Mouse (Mus musculus) inflammation-experienced regulatory T-cells, adult 16 weeks (primary cell): ENCODE data around the gene Sgo1. TPM values are rescaled to one million over a fixed set of nuclear protein-coding genes. Genes with fewer than 3 reads are reported as not detected.

Experiments
- polyA plus RNA-seq: library from polyadenylated mRNA; unstranded; fragments of 100-300 nt; shearing (Covaris generic); gene quantifications from one replicate; pipeline ENCODE4 v1.2.1, GENCODE M21; 2017

The Sgo1 gene
- polyA plus RNA-seq: 4.1 TPM

GRCm38 (mm10) chr17:53688877-53689802 is at the start of gene Sgo1:
Gene Sgo1 (minus strand): TSS chr17:53689333.

Other genes starting within 250 kb of the Sgo1 start
- 0.12 TPM for gene Efhb, start 226.0 kb downstream of the Sgo1 start, polyA plus RNA-seq
- gene Rab5a, start 210.1 kb downstream of the Sgo1 start, polyA plus RNA-seq: 18.1 TPM
- gene Pp2d1, start 149.9 kb downstream of the Sgo1 start, polyA plus RNA-seq: 0.50 TPM
- gene Kat2b, start 122.5 kb downstream of the Sgo1 start, polyA plus RNA-seq: 19.3 TPM
- not detected for gene Sult1c2, start 157.0 kb upstream of the Sgo1 start, polyA plus RNA-seq